Mouse (Mus musculus) small intestine, adult 2 months (tissue): ENCODE results near the gene Gm49661. TPM values are rescaled to one million over a fixed set of nuclear protein-coding genes. Genes with fewer than 3 reads are reported as not detected.

ENCODE experiments used
- H3K27ac ChIP-seq: fragments of 200-500 bp; 2 replicates; pipeline ENCODE4 v1.5.1; 2012; ENCODE audit warnings: low read depth, low read length, control low read depth, inconsistent platforms; ENCODE audit not compliant: insufficient read depth
- H3K27me3 ChIP-seq: fragments of 200-500 bp; 2 replicates; pipeline ENCODE4 v1.6.1; 2012; ENCODE audit warnings: mild to moderate bottlenecking, moderate library complexity, low read length, inconsistent platforms; ENCODE audit not compliant: control insufficient read depth, insufficient read depth
- H3K36me3 ChIP-seq: fragments of 200-500 bp; 2 replicates; pipeline ENCODE4 v1.6.1; 2012; ENCODE audit warnings: mild to moderate bottlenecking, low read length, control low read depth, inconsistent platforms; ENCODE audit not compliant: control insufficient read depth, insufficient read depth
- H3K4me1 ChIP-seq: fragments of 200-500 bp; 2 replicates; pipeline ENCODE4 v1.6.1; 2012; ENCODE audit warnings: low read length, inconsistent platforms, mixed read lengths; ENCODE audit not compliant: control insufficient read depth, insufficient read depth, insufficient read length
- H3K4me3 ChIP-seq: fragments of 200-500 bp; 2 replicates; pipeline ENCODE4 v1.5.1; 2012; ENCODE audit warnings: low read depth, mild to moderate bottlenecking, control low read depth, inconsistent platforms, low read length, moderate library complexity
- CTCF ChIP-seq: fragments of 200-500 bp; IDR thresholded peaks from 2 replicates; pipeline ENCODE4 v1.5.1; 2012; ENCODE audit warnings: low read depth, mild to moderate bottlenecking, control low read depth, inconsistent platforms, low read length, moderate library complexity, mixed read lengths; ENCODE audit not compliant: insufficient replicate concordance, insufficient read length; ENCODE audit errors: extremely low read depth
- POLR2A ChIP-seq: fragments of 200-500 bp; IDR thresholded peaks from 2 replicates; pipeline ENCODE4 v1.6.1; 2012; ENCODE audit warnings: low read depth, mild to moderate bottlenecking, control low read depth, inconsistent platforms, low read length, moderate library complexity
- WGBS: fragments of 180-500 bp; shearing (Covaris S2); methylation state at CpG from one replicate; pipeline ENCODE4 v1.1.7; 2018; 5-methylcytosine and 5-hydroxymethylcytosine counted together
- polyA plus RNA-seq: library from polyadenylated mRNA; depleted of rRNA; stranded (reverse); fragments of >200 nt; gene quantifications from 2 replicates; pipeline ENCODE4 v1.2.3, GENCODE M21; 2012; rRNA removed

Gm49661 gene
- 3.2 TPM in 1 of 2 replicates, not detected in the other for polyA plus RNA-seq

- H3K4me3 ChIP-seq = peak within 1 kb of the TSS; percentile 70
- under 1% methylated on average over 56 of the region's 56 CpGs for WGBS
- H3K4me1 ChIP-seq = peaks cover 17% of the 10 kb centered on the region
- peak within 1 kb of the TSS; percentile 77 for H3K27ac ChIP-seq
- H3K27me3 ChIP-seq = no peaks in the 10 kb centered on the region
- H3K36me3 ChIP-seq = peaks cover 11% of the 10 kb centered on the region
- TF ChIP-seq CTCF = no peak
- peak; percentile 93 for TF ChIP-seq POLR2A
Observed at GRCm38 (mm10) chr8:84969241-84970134, at the start of gene Gm49661, which contains the start of the genes Prdx2 and Rnaseh2a. TSS of gene Gm49661 (minus strand) at chr8:84969433. TSS of gene Prdx2 (plus strand) at chr8:84969587. TSS of gene Rnaseh2a (minus strand) at chr8:84969767.

GRCm38 (mm10) chr8:85017209-85017608 lies 48.0 kb upstream of the Gm49661 start:
- 71% methylated on average over 5 of the region's 5 CpGs for WGBS
- peaks cover 32% of the 10 kb centered on the region for H3K36me3 ChIP-seq
- H3K4me3 ChIP-seq = no peak overlapping the region
- peaks cover 3% of the 10 kb centered on the region; the same call in 1 of the 2 replicates for H3K4me1 ChIP-seq
- H3K27me3 ChIP-seq = peaks cover 10% of the 10 kb centered on the region; the same call in 1 of the 2 replicates
- H3K27ac ChIP-seq = no peak overlapping the region
- TF ChIP-seq POLR2A (no peak), CTCF (no peak)

GRCm38 (mm10) chr8:85016724-85017123 lies 47.5 kb upstream of the Gm49661 start:
- no peak overlapping the region for H3K4me3 ChIP-seq
- peaks cover 3% of the 10 kb centered on the region; the same call in 1 of the 2 replicates for H3K4me1 ChIP-seq
- no peak overlapping the region for H3K27ac ChIP-seq
- H3K36me3 ChIP-seq = peaks cover 31% of the 10 kb centered on the region
- WGBS = 50% methylated on average over 10 of the region's 10 CpGs
- TF ChIP-seq CTCF (no peak), POLR2A (no peak)
- H3K27me3 ChIP-seq = peaks cover 10% of the 10 kb centered on the region

GRCm38 (mm10) chr8:85014431-85014830 lies 45.2 kb upstream of the Gm49661 start, which contains the start of gene Best2:
TSS of gene Best2 (minus strand) at chr8:85014531.
- H3K4me3 ChIP-seq = peak within 1 kb of the TSS; percentile 54
- H3K27me3 ChIP-seq = peaks cover 16% of the 10 kb centered on the region
- no peak for TF ChIP-seq CTCF
- no peak for TF ChIP-seq POLR2A
- WGBS = 63% methylated on average over 2 of the region's 2 CpGs
- H3K4me1 ChIP-seq = peaks cover 3% of the 10 kb centered on the region; the same call in 1 of the 2 replicates
- peaks cover 12% of the 10 kb centered on the region for H3K36me3 ChIP-seq
- H3K27ac ChIP-seq = no peak within 1 kb of the TSS

- H3K36me3 ChIP-seq = peaks cover 2% of the 10 kb centered on the region
- peak; percentile 58; the same call in 1 of the 2 replicates for TF ChIP-seq CTCF
- TF ChIP-seq POLR2A = no peak
- peaks cover 3% of the 10 kb centered on the region; the same call in 1 of the 2 replicates for H3K4me1 ChIP-seq
- peaks cover 16% of the 10 kb centered on the region for H3K27me3 ChIP-seq
- no peak overlapping the region for H3K27ac ChIP-seq
- H3K4me3 ChIP-seq = peak overlapping the region; percentile 54
- WGBS = 6% methylated on average over 26 of the region's 26 CpGs
Observed at GRCm38 (mm10) chr8:85013230-85013840, 44.1 kb upstream of the Gm49661 start.

- Histone ChIP-seq H3K27ac (no peak overlapping the region), H3K4me3 (no peak overlapping the region), H3K36me3 (no peaks in the 10 kb centered on the region), H3K27me3 (peaks cover 16% of the 10 kb centered on the region), H3K4me1 (peaks cover 3% of the 10 kb centered on the region; the same call in 1 of the 2 replicates)
- 10% methylated on average over 28 of the region's 28 CpGs for WGBS
- TF ChIP-seq CTCF = no peak
- TF ChIP-seq POLR2A = no peak
Observed at GRCm38 (mm10) chr8:85011242-85011641, 42.0 kb upstream of the Gm49661 start.

GRCm38 (mm10) chr8:85007686-85008085 lies 38.5 kb upstream of the Gm49661 start:
- H3K27ac ChIP-seq = no peak overlapping the region
- 20% methylated on average over 25 of the region's 25 CpGs for WGBS

More at GRCm38 (mm10) chr8:85007686-85008085, 38.5 kb upstream of the Gm49661 start:
- Histone ChIP-seq H3K4me1 (no peaks in the 10 kb centered on the region), H3K36me3 (peaks cover 3% of the 10 kb centered on the region), H3K27me3 (peaks cover 8% of the 10 kb centered on the region), H3K4me3 (no peak overlapping the region)
- TF ChIP-seq CTCF (peak; percentile 51; the same call in 1 of the 2 replicates), POLR2A (no peak)
